Mouse (Mus musculus): ENCODE measurements around the gene Nwd2. TPM values are rescaled to one million over a fixed set of nuclear protein-coding genes. Genes with fewer than 3 reads are reported as not detected.

The Nwd2 gene
- polyA plus RNA-seq, 1 experiment from 2014 or later, result 17.8 TPM

- no peak overlapping the region for H3K4me3 ChIP-seq (replicated peaks)
- ATAC-seq (ENCODE audit: low FRiP score), result peak; percentile 43; the same call in 1 of the 2 replicates
- no peaks in the 10 kb centered on the region for H3K9me3 ChIP-seq (replicated peaks)
- H3K27ac ChIP-seq (replicated peaks), result no peak overlapping the region
- WGBS, result 78% methylated on average over 4 of the region's 4 CpGs
- 0 out of 2 replicates have a peak, but pooled peaks cover 4% of the 10 kb centered on the region for H3K4me1 ChIP-seq
- H3K27me3 ChIP-seq (replicated peaks), result no peaks in the 10 kb centered on the region
- no peak overlapping the region for H3K4me2 ChIP-seq
- H3K9ac ChIP-seq (replicated peaks), result no peak overlapping the region
- no peaks in the 10 kb centered on the region for H3K36me3 ChIP-seq
These were observed 117.0 kb downstream of the Nwd2 start for GRCm38 (mm10) chr5:63765886-63766285.

GRCm38 (mm10) chr5:63766715-63767114 is 117.8 kb downstream of the Nwd2 start:
- WGBS, result 47% methylated on average over 6 of the region's 6 CpGs
- Histone ChIP-seq H3K36me3 (no peaks in the 10 kb centered on the region), H3K9ac (replicated peaks) (no peak overlapping the region), H3K4me3 (replicated peaks) (no peak overlapping the region), H3K9me3 (replicated peaks) (no peaks in the 10 kb centered on the region), H3K4me1 (0 out of 2 replicates have a peak, but pooled peaks cover 4% of the 10 kb centered on the region), H3K4me2 (peak overlapping the region; percentile 38; the same call in 1 of the 2 replicates), H3K27me3 (replicated peaks) (no peaks in the 10 kb centered on the region), H3K27ac (replicated peaks) (no peak overlapping the region)
- peak; percentile 37; the same call in 1 of the 2 replicates for ATAC-seq (ENCODE audit: low FRiP score)

- Histone ChIP-seq H3K27ac (replicated peaks) (no peak overlapping the region), H3K9me3 (replicated peaks) (no peaks in the 10 kb centered on the region), H3K4me2 (peak overlapping the region; percentile 38), H3K36me3 (no peaks in the 10 kb centered on the region), H3K4me1 (0 out of 2 replicates have a peak, but pooled peaks cover 4% of the 10 kb centered on the region), H3K4me3 (replicated peaks) (no peak overlapping the region), H3K9ac (replicated peaks) (no peak overlapping the region), H3K27me3 (replicated peaks) (no peaks in the 10 kb centered on the region)
- ATAC-seq (ENCODE audit: low FRiP score), result no peak
- 55% methylated on average over 8 of the region's 8 CpGs for WGBS
These were observed 118.6 kb downstream of the Nwd2 start for GRCm38 (mm10) chr5:63767464-63767863.

GRCm38 (mm10) chr5:63768220-63768619 is 119.3 kb downstream of the Nwd2 start:
- no peak overlapping the region for H3K27ac ChIP-seq (replicated peaks)
- H3K9ac ChIP-seq (replicated peaks), result no peak overlapping the region
- no peak for ATAC-seq (ENCODE audit: low FRiP score)
- H3K27me3 ChIP-seq (replicated peaks), result no peaks in the 10 kb centered on the region
- H3K9me3 ChIP-seq (replicated peaks), result no peaks in the 10 kb centered on the region
- 0 out of 2 replicates have a peak, but pooled peaks cover 4% of the 10 kb centered on the region for H3K4me1 ChIP-seq
- peak overlapping the region; percentile 38; the same call in 1 of the 2 replicates for H3K4me2 ChIP-seq
- 81% methylated on average over 4 of the region's 4 CpGs for WGBS
- H3K36me3 ChIP-seq, result no peaks in the 10 kb centered on the region
- H3K4me3 ChIP-seq (replicated peaks), result no peak overlapping the region

GRCm38 (mm10) chr5:63772971-63773370 is 124.1 kb downstream of the Nwd2 start:
- Histone ChIP-seq H3K36me3 (no peaks in the 10 kb centered on the region), H3K27me3 (replicated peaks) (no peaks in the 10 kb centered on the region), H3K4me1 (no peaks in the 10 kb centered on the region), H3K9me3 (replicated peaks) (no peaks in the 10 kb centered on the region), H3K9ac (replicated peaks) (no peak overlapping the region), H3K4me3 (replicated peaks) (no peak overlapping the region), H3K27ac (replicated peaks) (no peak overlapping the region), H3K4me2 (no peak overlapping the region)
- ATAC-seq (ENCODE audit: low FRiP score), result no peak
- 64% methylated on average over 2 of the region's 2 CpGs for WGBS

- H3K9me3 ChIP-seq (replicated peaks), result no peaks in the 10 kb centered on the region
- H3K4me1 ChIP-seq, result no peaks in the 10 kb centered on the region
- no peak overlapping the region for H3K27ac ChIP-seq (replicated peaks)
- H3K9ac ChIP-seq (replicated peaks), result no peak overlapping the region
- WGBS, result 64% methylated on average over 1 of the region's 1 CpGs
- no peak overlapping the region for H3K4me2 ChIP-seq
- H3K27me3 ChIP-seq (replicated peaks), result no peaks in the 10 kb centered on the region
- no peaks in the 10 kb centered on the region for H3K36me3 ChIP-seq
- H3K4me3 ChIP-seq (replicated peaks), result no peak overlapping the region
- no peak for ATAC-seq (ENCODE audit: low FRiP score)
These were observed 124.7 kb downstream of the Nwd2 start for GRCm38 (mm10) chr5:63773603-63774002.

- no peak overlapping the region for H3K4me3 ChIP-seq (replicated peaks)
- no peaks in the 10 kb centered on the region for H3K27me3 ChIP-seq (replicated peaks)
- H3K4me1 ChIP-seq, result no peaks in the 10 kb centered on the region
- H3K36me3 ChIP-seq, result no peaks in the 10 kb centered on the region
- WGBS, result 86% methylated on average over 10 of the region's 10 CpGs
- no peak overlapping the region for H3K9ac ChIP-seq (replicated peaks)
- ATAC-seq (ENCODE audit: low FRiP score), result no peak
- no peak overlapping the region for H3K4me2 ChIP-seq
- H3K27ac ChIP-seq (replicated peaks), result no peak overlapping the region
- H3K9me3 ChIP-seq (replicated peaks), result no peaks in the 10 kb centered on the region
These were observed 139.4 kb downstream of the Nwd2 start for GRCm38 (mm10) chr5:63788156-63788826.

- H3K4me2 ChIP-seq, result peak within 1 kb of the TSS; percentile 99
- H3K36me3 ChIP-seq, result peaks cover 6% of the 10 kb centered on the region
- 4% methylated on average over 42 of the region's 42 CpGs for WGBS
- H3K9me3 ChIP-seq (replicated peaks), result 0 out of 2 replicates have a peak, but pooled peaks cover 3% of the 10 kb centered on the region
- H3K27me3 ChIP-seq (replicated peaks), result 0 out of 2 replicates have a peak, but pooled peaks cover 6% of the 10 kb centered on the region
- peak; percentile 91 for ATAC-seq (ENCODE audit: low FRiP score)
- peak within 1 kb of the TSS; percentile 42 for H3K9ac ChIP-seq (replicated peaks)
- H3K4me1 ChIP-seq, result peaks cover 10% of the 10 kb centered on the region
- peak within 1 kb of the TSS; percentile 57 for H3K4me3 ChIP-seq (replicated peaks)
- no peak within 1 kb of the TSS for H3K27ac ChIP-seq (replicated peaks)
These were observed 163.1 kb downstream of the Nwd2 start, which contains the start of gene 0610040J01Rik for GRCm38 (mm10) chr5:63811819-63812508. TSS of gene 0610040J01Rik (plus strand) at chr5:63812363.

- peak overlapping the region; percentile 42 for H3K9ac ChIP-seq (replicated peaks)
- no peak for ATAC-seq (ENCODE audit: low FRiP score)
- H3K36me3 ChIP-seq, result peaks cover under 1% of the 10 kb centered on the region
- 0 out of 2 replicates have a peak, but pooled peaks cover 6% of the 10 kb centered on the region for H3K27me3 ChIP-seq (replicated peaks)
- no peak overlapping the region for H3K27ac ChIP-seq (replicated peaks)
- WGBS, result 1% methylated on average over 24 of the region's 26 CpGs
- 0 out of 2 replicates have a peak, but pooled peaks cover 3% of the 10 kb centered on the region for H3K9me3 ChIP-seq (replicated peaks)
- H3K4me1 ChIP-seq, result peaks cover 10% of the 10 kb centered on the region
- peak overlapping the region; percentile 99 for H3K4me2 ChIP-seq
- H3K4me3 ChIP-seq (replicated peaks), result peak overlapping the region; percentile 57
These were observed 163.6 kb downstream of the Nwd2 start for GRCm38 (mm10) chr5:63812509-63812865.

- Histone ChIP-seq H3K4me1 (peaks cover 10% of the 10 kb centered on the region), H3K9me3 (replicated peaks) (0 out of 2 replicates have a peak, but pooled peaks cover 2% of the 10 kb centered on the region), H3K36me3 (no peaks in the 10 kb centered on the region), H3K27me3 (replicated peaks) (0 out of 2 replicates have a peak, but pooled peaks cover 6% of the 10 kb centered on the region), H3K9ac (replicated peaks) (no peak overlapping the region), H3K27ac (replicated peaks) (no peak overlapping the region), H3K4me2 (no peak overlapping the region), H3K4me3 (replicated peaks) (no peak overlapping the region)
- ATAC-seq (ENCODE audit: low FRiP score), result no peak
- WGBS, result 85% methylated on average over 7 of the region's 7 CpGs
These were observed 167.7 kb downstream of the Nwd2 start for GRCm38 (mm10) chr5:63816643-63817042.

GRCm38 (mm10) chr5:63817270-63817669 is 168.4 kb downstream of the Nwd2 start:
- no peak overlapping the region for H3K9ac ChIP-seq (replicated peaks)
- 0 out of 2 replicates have a peak, but pooled peaks cover 6% of the 10 kb centered on the region for H3K27me3 ChIP-seq (replicated peaks)
- H3K4me2 ChIP-seq, result no peak overlapping the region
- WGBS, result 87% methylated on average over 5 of the region's 5 CpGs
- no peaks in the 10 kb centered on the region for H3K36me3 ChIP-seq
- H3K4me3 ChIP-seq (replicated peaks), result no peak overlapping the region
- no peak overlapping the region for H3K27ac ChIP-seq (replicated peaks)
- H3K9me3 ChIP-seq (replicated peaks), result no peaks in the 10 kb centered on the region
- H3K4me1 ChIP-seq, result peaks cover 7% of the 10 kb centered on the region
- ATAC-seq (ENCODE audit: low FRiP score), result no peak

- no peak for ATAC-seq (ENCODE audit: low FRiP score)
- H3K4me2 ChIP-seq, result no peak overlapping the region
- no peaks in the 10 kb centered on the region for H3K4me1 ChIP-seq
- H3K36me3 ChIP-seq, result no peaks in the 10 kb centered on the region
- 55% methylated on average over 4 of the region's 4 CpGs for WGBS
- no peaks in the 10 kb centered on the region for H3K27me3 ChIP-seq (replicated peaks)
- H3K27ac ChIP-seq (replicated peaks), result no peak overlapping the region
- H3K4me3 ChIP-seq (replicated peaks), result no peak overlapping the region
- no peaks in the 10 kb centered on the region for H3K9me3 ChIP-seq (replicated peaks)
- no peak overlapping the region for H3K9ac ChIP-seq (replicated peaks)
These were observed 170.1 kb downstream of the Nwd2 start for GRCm38 (mm10) chr5:63818975-63819374.
